Mouse (Mus musculus) 416B (cell line): ENCODE results near the gene Wnt10b.

ENCODE experiments used
- DNase-seq: peaks from one replicate; pipeline ENCODE4 v3.0.0; 2011; ENCODE audit warnings: low read depth

The Wnt10b gene

DNA sequence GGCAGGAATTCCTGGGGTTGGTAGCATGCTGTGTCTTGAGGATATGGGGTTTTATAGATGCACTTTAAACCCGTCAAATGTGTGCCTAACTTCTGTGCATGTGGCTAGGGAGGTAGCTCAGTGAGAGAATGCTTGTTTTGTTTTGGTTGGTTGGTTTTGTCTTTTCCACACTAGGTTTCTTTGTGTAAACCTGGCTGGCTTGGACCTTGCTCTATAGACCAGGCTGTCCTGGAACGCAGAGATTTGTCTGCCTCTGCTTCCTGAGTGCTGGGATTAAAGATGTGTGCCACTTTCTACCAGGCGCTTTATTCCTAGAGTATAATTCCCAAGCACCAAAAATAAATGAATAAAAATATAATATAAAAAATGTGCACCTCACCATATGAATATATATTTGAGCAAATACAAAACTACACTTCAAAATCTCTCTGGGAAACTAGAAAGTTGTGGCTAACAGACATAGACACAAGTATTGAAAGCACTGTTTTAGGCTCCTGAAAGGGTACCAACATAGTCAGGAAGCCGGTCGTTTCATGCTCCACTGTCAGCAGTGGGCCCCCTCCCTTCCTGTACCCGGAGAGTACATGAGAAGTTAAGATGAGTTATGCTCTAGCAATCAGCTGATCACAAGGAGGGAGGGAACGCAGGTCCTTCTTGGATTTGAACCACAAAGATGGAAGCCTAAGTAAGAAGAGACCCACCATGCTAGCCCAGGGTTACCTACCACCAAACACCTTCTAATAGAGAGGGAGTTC is 48.0 kb downstream of the Wnt10b start:
- DNase-seq = no peak

DNA sequence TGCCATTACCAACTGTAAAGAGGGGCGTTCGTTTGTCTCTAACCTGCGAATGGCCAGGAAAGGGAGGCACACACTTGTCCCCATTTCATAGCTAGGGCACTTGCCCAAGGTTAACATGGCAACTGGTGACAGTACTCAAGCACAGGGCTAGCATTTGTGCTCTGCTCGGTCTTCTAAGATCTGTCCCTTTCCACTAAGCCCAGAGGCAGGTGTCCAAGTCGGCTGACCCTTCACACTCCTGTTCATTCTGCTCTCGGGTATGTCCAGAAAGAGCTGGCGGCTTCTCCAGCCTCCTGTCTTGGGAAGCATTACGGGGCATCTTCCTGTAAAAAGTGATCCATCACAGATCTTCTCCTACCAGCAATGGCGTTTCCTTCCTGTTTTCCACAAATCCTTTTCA is 49.6 kb downstream of the Wnt10b start:
- no peak for DNase-seq

DNA sequence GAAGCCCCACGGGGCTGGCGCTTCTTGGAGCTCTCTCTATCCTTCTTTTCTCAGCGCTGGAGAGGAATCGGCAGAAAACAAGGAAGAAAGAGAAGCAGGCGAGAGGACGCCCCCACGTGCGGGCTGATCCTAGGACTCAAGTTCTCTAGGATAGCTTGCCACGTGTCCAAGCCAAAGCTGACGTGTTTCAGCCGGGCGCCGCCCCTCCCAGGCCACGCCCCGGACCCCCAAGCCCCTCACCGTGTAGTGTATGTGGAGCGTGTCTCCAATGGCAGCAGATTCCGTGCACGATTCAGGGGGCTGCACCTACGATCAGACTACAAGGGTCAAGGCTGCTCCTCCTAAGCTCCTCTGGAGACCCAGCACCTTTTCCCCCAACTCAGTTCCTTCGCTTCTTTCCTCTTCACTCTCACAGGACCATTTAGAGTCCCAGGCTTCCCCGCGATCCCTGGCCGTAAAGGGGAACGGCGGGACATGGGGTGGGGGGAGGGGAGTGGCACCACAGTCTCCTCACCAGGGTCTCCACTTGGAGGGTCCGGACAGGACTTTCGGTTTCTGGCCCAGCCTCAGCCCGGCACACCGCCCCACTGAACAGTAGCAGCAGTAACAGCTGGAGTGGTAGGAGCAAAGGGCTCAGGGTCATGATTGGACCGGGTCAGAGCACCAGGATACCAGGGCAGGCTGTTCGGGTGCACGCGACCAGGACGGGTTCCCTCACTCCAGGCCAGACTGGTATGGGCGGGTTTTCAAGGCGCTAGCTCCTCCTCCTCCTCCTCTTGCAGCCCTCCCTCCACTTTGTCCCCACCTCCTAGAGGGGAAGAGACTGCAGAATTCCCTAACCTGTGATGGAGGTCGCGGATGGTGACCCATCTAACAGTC is 50.3 kb downstream of the Wnt10b start, which contains the start of gene Fkbp11:
Fkbp11 (minus strand) TSS at position 756 of the 879 bp plus-strand sequence.
- no peak for DNase-seq

DNA sequence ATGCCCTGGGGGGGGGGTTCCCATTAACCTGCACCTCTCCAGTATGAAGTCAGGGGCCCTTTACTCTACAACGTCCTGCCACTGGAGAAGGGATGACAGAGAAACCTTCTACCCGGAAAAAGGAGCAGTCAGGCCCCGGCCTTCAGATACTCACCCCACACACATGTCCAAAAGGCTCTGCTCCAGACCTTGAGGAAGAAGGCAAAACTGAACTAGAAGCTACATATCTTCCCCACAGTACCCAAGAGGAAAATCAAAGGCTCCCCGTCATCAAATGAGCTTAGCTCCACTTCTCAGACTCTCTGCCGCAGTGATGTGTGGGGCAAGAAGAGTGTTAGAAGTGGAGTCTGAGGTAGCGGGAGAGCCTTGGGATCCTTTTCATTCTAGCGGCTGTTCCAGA is 51.2 kb downstream of the Wnt10b start:
- DNase-seq = no peak

DNA sequence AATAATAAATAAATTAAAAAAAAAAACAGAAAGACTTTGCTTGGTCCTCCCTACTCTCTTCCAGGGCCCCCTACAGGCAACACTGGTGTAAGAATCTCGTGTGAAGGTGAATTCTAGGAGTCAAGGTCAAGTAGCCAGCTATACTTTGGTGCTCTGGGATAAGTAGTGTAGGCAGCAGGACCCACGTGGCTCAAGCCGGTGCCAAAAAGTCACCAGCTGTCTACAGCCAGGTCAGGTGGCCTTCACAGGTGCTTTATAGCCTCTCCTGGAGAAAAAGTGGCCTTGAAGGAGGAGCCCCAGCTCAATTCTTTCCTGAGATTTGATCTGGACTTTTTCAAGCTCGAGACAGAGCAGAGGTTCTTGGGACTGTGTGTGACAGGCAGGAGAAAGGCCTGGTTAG is 51.9 kb downstream of the Wnt10b start:
- DNase-seq = no peak

DNA sequence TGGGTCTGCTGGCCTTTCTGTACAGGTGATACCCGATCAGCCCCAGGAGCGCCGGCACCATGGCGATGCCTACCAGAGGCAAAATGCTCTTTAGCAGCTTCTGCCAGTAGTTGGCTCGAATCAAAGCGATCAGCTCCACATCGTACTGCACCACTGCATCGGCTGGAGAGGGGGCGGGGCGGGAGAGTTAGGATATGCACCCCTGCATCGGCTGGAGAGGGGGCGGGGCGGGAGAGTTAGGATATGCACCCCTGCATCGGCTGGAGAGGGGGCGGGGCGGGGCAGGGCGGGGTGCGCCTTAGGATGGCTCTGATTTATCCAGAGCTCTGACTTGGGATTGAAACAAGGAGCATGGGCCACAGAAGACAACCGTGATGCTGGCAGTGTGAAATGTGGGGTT is 53.5 kb downstream of the Wnt10b start:
- no peak for DNase-seq

DNA sequence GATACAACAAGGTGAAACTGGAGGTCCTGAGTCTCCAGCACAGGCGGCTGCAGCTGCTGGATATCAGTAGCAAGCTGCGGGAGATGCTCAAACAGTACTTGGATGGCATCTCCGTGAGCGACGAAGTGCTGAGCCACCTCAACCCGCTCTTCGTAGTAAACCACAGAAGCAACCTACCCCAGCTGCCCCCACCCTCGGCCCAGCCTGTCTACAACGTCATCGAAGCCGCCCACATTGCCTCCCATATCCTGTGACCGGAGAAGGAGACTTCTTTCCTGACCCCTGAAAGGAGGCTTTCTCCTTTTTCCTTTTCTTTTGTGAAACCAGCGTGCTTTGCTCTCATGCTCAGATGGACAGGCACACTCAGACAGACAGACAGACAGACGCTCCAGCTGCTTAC is 55.1 kb downstream of the Wnt10b start:
- DNase-seq = peak; percentile 86

DNA sequence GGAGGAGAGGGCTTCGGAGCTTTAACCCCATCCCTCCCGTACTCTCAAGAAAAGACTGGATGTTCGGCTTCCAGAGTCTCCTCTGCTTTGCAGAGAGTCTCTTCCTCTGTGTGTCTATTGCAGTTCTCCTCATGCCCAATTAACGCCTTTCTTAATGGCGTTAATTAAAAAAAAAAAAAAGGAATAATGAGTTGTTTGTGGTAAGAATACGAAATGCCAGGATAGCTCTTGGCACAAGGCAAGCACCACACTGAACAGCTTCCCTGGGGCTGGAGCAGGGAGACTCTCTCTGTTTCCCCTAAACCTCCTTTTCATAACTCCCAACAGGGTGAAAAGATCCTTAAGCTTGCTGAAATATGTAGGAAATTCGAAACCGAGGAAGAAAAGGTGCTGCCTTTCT is 55.8 kb downstream of the Wnt10b start:
- DNase-seq = no peak
